Mouse (Mus musculus) forebrain, embryonic 11.5 days (tissue): ENCODE measurements around the gene Nudt3. TPM values are rescaled to one million over a fixed set of nuclear protein-coding genes. Genes with fewer than 3 reads are reported as not detected.
A peak's percentile ranks its signal among the peaks of the same experiment; 100 is the strongest.
"Not testable (repeated sequence)": the region's sequence is repeated elsewhere in the genome, so short reads cannot be mapped to it uniquely, and the experiment has no call there.

Experiments used
- ATAC-seq: fragments of 200-750 bp; cut with Nextera tagmentation; replicated peaks from 2 replicates; pipeline ENCODE4 v1.8.0; 2017; ENCODE audit warnings: moderate TSS enrichment; ENCODE audit not compliant: low FRiP score
- DNase-seq: peaks from one replicate; pipeline ENCODE4 v3.0.0-alpha.2; 2017; ENCODE audit warnings: low spot score
- H3K27ac ChIP-seq: fragments of 300-500 bp; sonication (generic); 2 replicates; pipeline ENCODE4 v1.5.1; 2014; ENCODE audit warnings: low read depth, low read length
- H3K27me3 ChIP-seq: fragments of 300-500 bp; sonication (generic); 2 replicates; pipeline ENCODE4 v1.6.1; 2014; ENCODE audit warnings: mild to moderate bottlenecking, low read length, mixed read lengths; ENCODE audit not compliant: control insufficient read depth, insufficient read depth
- H3K36me3 ChIP-seq: fragments of 300-500 bp; sonication (generic); 2 replicates; pipeline ENCODE4 v1.6.1; 2014; ENCODE audit warnings: mild to moderate bottlenecking, low read length, moderate library complexity, mixed read lengths; ENCODE audit not compliant: control insufficient read depth, insufficient read depth
- H3K4me1 ChIP-seq: fragments of 300-500 bp; sonication (generic); replicated peaks from 2 replicates; pipeline ENCODE4 v1.6.1; 2014; ENCODE audit warnings: low read length, mixed read lengths; ENCODE audit not compliant: control insufficient read depth, insufficient read depth
- H3K4me2 ChIP-seq: fragments of 300-500 bp; sonication (generic); 2 replicates; pipeline ENCODE4 v1.6.1; 2014; ENCODE audit warnings: low read depth, mild to moderate bottlenecking, low read length, moderate library complexity, mixed read lengths; ENCODE audit not compliant: severe bottlenecking
- H3K4me3 ChIP-seq: fragments of 300-500 bp; sonication (generic); 2 replicates; pipeline ENCODE4 v1.5.1; 2014; ENCODE audit warnings: low read depth, low read length
- H3K9ac ChIP-seq: fragments of 300-500 bp; sonication (generic); 2 replicates; pipeline ENCODE4 v1.6.1; 2014; ENCODE audit warnings: low read length
- H3K9me3 ChIP-seq: fragments of 300-500 bp; sonication (generic); 2 replicates; pipeline ENCODE4 v1.6.1; 2016; ENCODE audit warnings: low read length, mixed read lengths; ENCODE audit not compliant: control insufficient read depth
- WGBS: fragments of 180-500 bp; shearing (Covaris S2); extraction: QIAGEN DNeasy Blood & Tissue Kit; methylation state at CpG from one replicate; pipeline ENCODE4 v1.1.7; 2014; 5-methylcytosine and 5-hydroxymethylcytosine counted together
- polyA plus RNA-seq: library from polyadenylated mRNA; unstranded; fragments of >200 nt; fragmentation: Nextera tagmentation; extraction: Ambion mirVana; gene quantifications from 2 replicates; pipeline ENCODE4 v1.2.1, GENCODE M21; 2014

Gene Nudt3
- polyA plus RNA-seq, 1 experiment from 2014 or later: 50.5 TPM

GRCm38 (mm10) chr17:27642491-27643062, 19.3 kb upstream of the Nudt3 start:
- DNase-seq (no peak), ATAC-seq (peak; percentile 27; the same call in 1 of the 2 replicates)
- H3K9me3 ChIP-seq: no peaks in the 10 kb centered on the region
- no peak overlapping the region for H3K27ac ChIP-seq
- H3K27me3 ChIP-seq: no peaks in the 10 kb centered on the region
- H3K4me3 ChIP-seq: no peak overlapping the region
- no peaks in the 10 kb centered on the region for H3K36me3 ChIP-seq
- no peak overlapping the region for H3K4me2 ChIP-seq
- no peaks in the 10 kb centered on the region for H3K4me1 ChIP-seq
- WGBS: 52% methylated on average over 12 of the region's 12 CpGs
- H3K9ac ChIP-seq: no peak overlapping the region

DNA sequence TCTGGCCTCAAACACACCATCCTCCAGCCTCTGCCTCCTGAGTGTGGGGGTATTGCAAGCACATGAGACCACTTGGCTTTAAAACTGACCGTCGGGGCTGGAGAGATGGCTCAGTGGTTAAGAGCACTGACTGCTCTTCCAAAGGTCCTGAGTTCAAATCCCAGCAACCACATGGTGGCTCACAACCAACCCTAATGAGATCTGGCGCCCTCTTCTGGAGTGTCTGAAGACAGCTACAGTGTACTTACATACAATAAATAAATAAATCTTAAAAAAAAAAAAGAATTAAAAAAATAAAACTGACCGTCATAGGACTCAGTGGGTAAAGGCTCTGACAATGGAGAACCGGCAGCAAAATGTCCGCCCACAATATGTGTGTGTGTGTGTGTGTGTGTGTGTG, 16.6 kb upstream of the Nudt3 start:
- H3K4me3 ChIP-seq, ATAC-seq, H3K27ac ChIP-seq, H3K4me1 ChIP-seq, H3K9me3 ChIP-seq, H3K27me3 ChIP-seq, H3K4me2 ChIP-seq, H3K36me3 ChIP-seq, H3K9ac ChIP-seq: not testable (repeated sequence)
- WGBS: 94% methylated on average over 6 of the region's 6 CpGs
- DNase-seq: peak; percentile 20

- ATAC-seq: no peak
Observed at GRCm38 (mm10) chr17:27638921-27639332, 15.6 kb upstream of the Nudt3 start.

DNA sequence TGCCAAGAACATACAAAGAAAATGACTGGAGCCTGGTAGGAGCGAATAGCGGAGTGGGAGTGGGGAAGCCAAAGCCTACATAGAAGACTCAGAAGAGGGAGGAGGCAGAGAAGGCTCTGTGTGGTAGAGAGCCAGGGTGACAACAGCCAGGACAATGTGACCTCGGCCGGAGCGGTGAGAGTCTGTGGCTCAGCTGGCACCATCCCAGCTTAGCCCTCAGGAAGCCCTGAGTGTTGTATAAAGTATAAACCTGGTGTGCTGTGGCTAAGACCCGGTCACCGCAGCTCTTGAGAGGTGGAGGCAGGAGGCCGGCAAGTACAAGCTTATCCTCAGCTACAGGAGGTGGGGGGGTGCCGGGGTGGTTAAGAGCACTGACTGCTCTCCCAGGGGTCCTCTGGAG, 14.0 kb upstream of the Nudt3 start:
- H3K9ac ChIP-seq: no peak overlapping the region
- ATAC-seq: no peak

More at GRCm38 (mm10) chr17:27638921-27639332, 15.6 kb upstream of the Nudt3 start:
- 77% methylated on average over 20 of the region's 20 CpGs for WGBS
- H3K9me3 ChIP-seq: no peaks in the 10 kb centered on the region
- DNase-seq: no peak
- no peak overlapping the region for H3K4me3 ChIP-seq
- H3K4me2 ChIP-seq: no peak overlapping the region
- no peak overlapping the region for H3K9ac ChIP-seq
- H3K36me3 ChIP-seq: no peaks in the 10 kb centered on the region
- no peaks in the 10 kb centered on the region for H3K4me1 ChIP-seq
- no peak overlapping the region for H3K27ac ChIP-seq
- H3K27me3 ChIP-seq: no peaks in the 10 kb centered on the region

DNA sequence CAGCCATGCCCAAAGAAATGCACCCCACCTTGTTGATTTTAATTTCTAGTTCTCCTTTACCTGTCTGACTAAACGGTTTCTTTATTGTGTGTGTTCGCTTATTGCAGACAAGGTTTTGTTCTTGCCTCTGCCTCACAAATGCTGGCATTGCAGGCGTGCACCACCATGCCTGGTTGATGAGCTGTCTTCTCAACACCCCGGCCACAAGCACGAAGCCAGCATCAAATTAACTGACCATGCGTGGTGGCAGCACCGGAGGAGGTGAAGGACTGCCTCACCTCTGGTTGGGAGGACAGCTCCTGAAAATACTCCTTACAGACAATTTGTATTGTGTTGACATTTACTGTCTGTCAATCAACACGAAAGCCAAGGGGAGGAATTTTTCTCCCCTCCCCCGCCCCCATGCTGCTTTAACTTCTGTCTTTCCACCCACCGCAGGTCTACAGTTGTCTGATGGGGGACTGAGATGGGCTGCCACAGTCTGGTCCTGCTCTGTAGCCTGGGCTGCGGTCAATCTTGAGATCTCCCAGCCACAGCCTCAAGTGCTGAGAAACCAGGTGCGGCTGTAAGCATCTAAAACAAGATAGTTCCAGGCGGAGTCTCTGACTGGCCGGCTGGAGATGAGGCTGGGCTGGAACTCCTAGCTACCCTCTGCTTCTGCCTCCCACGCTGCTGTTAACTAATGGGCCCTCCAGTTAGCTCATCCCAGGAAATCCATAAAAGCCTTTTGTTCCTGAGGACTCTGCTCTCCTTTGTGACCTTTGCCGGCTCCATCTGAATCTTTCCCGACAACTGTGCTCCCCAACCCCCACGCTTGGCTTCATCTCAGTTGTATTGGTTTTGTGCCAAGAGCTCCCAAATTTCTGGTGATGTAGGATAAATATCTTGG, 13.1 kb upstream of the Nudt3 start, which contains the start of gene Rps10:
TSS of gene Rps10 (minus strand) at position 538 of the 889 bp plus-strand sequence.
- DNase-seq (no peak), ATAC-seq (no peak)
- no peaks in the 10 kb centered on the region for H3K9me3 ChIP-seq
- H3K36me3 ChIP-seq: peaks cover 18% of the 10 kb centered on the region
- H3K4me3 ChIP-seq: peak within 1 kb of the TSS; percentile 81
- H3K9ac ChIP-seq: peak within 1 kb of the TSS; percentile 94; the same call in 1 of the 2 replicates
- H3K4me2 ChIP-seq: peak within 1 kb of the TSS; percentile 61; the same call in 1 of the 2 replicates
- peaks cover 7% of the 10 kb centered on the region; the same call in 1 of the 2 replicates for H3K4me1 ChIP-seq
- peak within 1 kb of the TSS; percentile 54; the same call in 1 of the 2 replicates for H3K27ac ChIP-seq
- 50% methylated on average over 18 of the region's 18 CpGs for WGBS
- H3K27me3 ChIP-seq: no peaks in the 10 kb centered on the region

More for the DNA sequence above, 14.0 kb upstream of the Nudt3 start:
- Histone ChIP-seq H3K36me3 (peaks cover 8% of the 10 kb centered on the region), H3K4me2 (no peak overlapping the region), H3K27ac (no peak overlapping the region), H3K27me3 (no peaks in the 10 kb centered on the region), H3K9me3 (no peaks in the 10 kb centered on the region), H3K4me1 (peaks cover 7% of the 10 kb centered on the region; the same call in 1 of the 2 replicates), H3K4me3 (no peak overlapping the region)
- DNase-seq: no peak
- 82% methylated on average over 9 of the region's 9 CpGs for WGBS

GRCm38 (mm10) chr17:27635575-27635903, 12.2 kb upstream of the Nudt3 start:
- not testable (repeated sequence) for H3K27me3 ChIP-seq, DNase-seq, H3K4me1 ChIP-seq, H3K9me3 ChIP-seq, ATAC-seq
- H3K9ac ChIP-seq: peak overlapping the region; percentile 94
- H3K4me2 ChIP-seq: peak overlapping the region; percentile 61
- H3K27ac ChIP-seq: peak overlapping the region; percentile 54; the same call in 1 of the 2 replicates
- 55% methylated on average over 9 of the region's 9 CpGs for WGBS
- peaks cover 26% of the 10 kb centered on the region for H3K36me3 ChIP-seq
- H3K4me3 ChIP-seq: peak overlapping the region; percentile 81

DNA sequence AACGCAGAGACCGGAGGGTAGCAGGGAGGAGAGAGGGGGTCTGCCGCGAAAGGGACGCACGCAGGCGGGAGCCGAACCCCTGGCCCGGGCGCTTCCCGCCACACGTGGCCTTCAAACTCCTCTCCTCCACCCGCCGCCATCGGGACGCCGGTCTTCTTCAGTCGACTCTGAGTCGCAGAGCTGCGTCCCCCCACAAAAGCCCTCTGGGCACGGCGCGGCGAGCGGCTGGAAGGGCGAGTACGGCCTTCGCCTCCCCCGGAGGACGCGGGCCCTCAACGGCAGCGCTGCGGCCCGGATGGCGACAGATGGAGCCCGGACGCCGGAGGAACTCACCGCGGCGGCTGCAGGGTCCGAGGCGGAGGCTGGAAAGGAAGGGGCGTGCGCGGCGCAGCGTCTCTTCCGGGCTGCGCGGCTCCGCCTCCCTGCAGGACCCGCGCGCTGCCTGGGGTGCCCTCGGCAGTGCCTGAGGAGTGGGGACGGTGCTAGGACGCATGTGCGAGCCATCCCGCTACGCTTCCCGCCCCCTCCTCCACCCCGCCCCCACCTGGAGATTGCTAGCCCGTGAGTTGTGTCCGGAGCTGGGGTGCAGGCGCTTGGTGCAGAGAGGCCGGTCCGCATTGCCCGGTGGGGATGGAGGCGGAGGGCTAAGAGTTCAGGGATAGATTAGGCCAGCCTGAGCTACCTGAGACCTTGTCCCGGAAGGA, 11.7 kb upstream of the Nudt3 start, which contains the start of gene RPS10-NUDT3:
TSS of gene RPS10-NUDT3 (minus strand) at position 352 of the 704 bp plus-strand sequence.
- Histone ChIP-seq H3K27me3 (no peaks in the 10 kb centered on the region), H3K9ac (peak within 1 kb of the TSS; percentile 94), H3K4me2 (peak within 1 kb of the TSS; percentile 61), H3K36me3 (peaks cover 27% of the 10 kb centered on the region), H3K4me3 (peak within 1 kb of the TSS; percentile 81), H3K4me1 (peaks cover 7% of the 10 kb centered on the region; the same call in 1 of the 2 replicates), H3K27ac (peak within 1 kb of the TSS; percentile 54), H3K9me3 (no peaks in the 10 kb centered on the region)
- ATAC-seq (peak; percentile 98), DNase-seq (peak; percentile 97)
- WGBS: under 1% methylated on average over 57 of the region's 72 CpGs
